Mouse (Mus musculus) spleen, adult 2 months (tissue): ENCODE measurements at regions not wholly inside any gene's neighbourhood (a gene's known extent, or its start where the extent isn't known, plus 50 kb on each side); places are given as distances from the start of the nearest gene placed in this dataset.

Experiments used
- CTCF ChIP-seq: fragments of 200-500 bp; IDR thresholded peaks from 2 replicates; pipeline ENCODE4 v1.5.1; 2011; ENCODE audit warnings: mild to moderate bottlenecking, inconsistent platforms; ENCODE audit not compliant: insufficient read depth, insufficient read length, insufficient replicate concordance; ENCODE audit errors: extremely low read depth
- POLR2A ChIP-seq: fragments of 200-500 bp; IDR thresholded peaks from 2 replicates; pipeline ENCODE4 v1.6.1; 2011; ENCODE audit warnings: low read depth, low read length, inconsistent platforms

GRCm38 (mm10) chr10:111855496-111855895 is 117.0 kb upstream of the Krr1 start:
- TF ChIP-seq POLR2A (no peak), CTCF (no peak)
